Mouse (Mus musculus): Measurements from ENCODE around the gene Llph. TPM values are rescaled to one million over a fixed set of nuclear protein-coding genes. Genes with fewer than 3 reads are reported as not detected.

The Llph gene
- total and polyA plus RNA-seq, 3 experiments = 75.9 to 237 (median 103) TPM

- H3K27ac ChIP-seq (ENCODE audit: insufficient read depth, low read depth) = no peak overlapping the region
- H3K4me3 ChIP-seq (replicated peaks in 1 of 3; ENCODE audit: low read depth in 2 of 3, low read length in 2 of 3, poor library complexity in 1 of 3) = no peak overlapping the region
- peaks cover 0 to 3% of the 10 kb centered on the region in 2 experiments; a peak in 2 of 4 replicates for H3K4me1 ChIP-seq (ENCODE audit: control insufficient read depth in 1 of 2, insufficient read depth in 2 of 2)
- in situ Hi-C loops (cut with MboI; ENCODE audit: low pct_ligation_motif_present, low pct_unique_long_range_greater_than_20kb, low sequenced_read_pairs) (loop anchor here (25.0 kb wide), 1 partner anchor 1025 kb away; no protein-coding TSS in a partner anchor), dilution Hi-C loops (cut with MboI; ENCODE audit: extremely low pct_ligation_motif_present, extremely low pct_unique_long_range_greater_than_20kb, low sequenced_read_pairs) (no loop called here)
- DNase-seq (ENCODE audit: extremely low read depth) = no peak
- no peaks in the 10 kb centered on the region for H3K27me3 ChIP-seq (replicated peaks)
- no peak overlapping the region for H3K9ac ChIP-seq (ENCODE audit: insufficient read depth, low read depth)
- no peaks in the 10 kb centered on the region for H3K9me3 ChIP-seq (replicated peaks; ENCODE audit: low read length)
- peaks cover 0 to 20% of the 10 kb centered on the region in 2 experiments for H3K36me3 ChIP-seq (replicated peaks in 1 of 2; ENCODE audit: control insufficient read depth in 1 of 2, insufficient read depth in 1 of 2, low read length in 1 of 2)
- TF ChIP-seq TBP (conservative IDR thresholded peaks at IDR 0.05; ENCODE audit: low read depth, low read length) (no peak), JUN (IDR thresholded peaks at IDR 0.05; ENCODE audit: insufficient read depth, low read depth, low read length) (no peak), E2F4 (IDR thresholded peaks at IDR 0.05; ENCODE audit: insufficient replicate concordance, low read depth, low read length) (no peak), NELFE (IDR thresholded peaks at IDR 0.05; ENCODE audit: low read depth, low read length) (no peak), BHLHE40 (IDR thresholded peaks at IDR 0.05; ENCODE audit: low read depth, low read length) (no peak), ZC3H11A (IDR thresholded peaks at IDR 0.05; ENCODE audit: low read depth, low read length) (no peak), ELF1 (IDR thresholded peaks at IDR 0.05; ENCODE audit: low read depth, low read length) (no peak), RCOR1 (conservative IDR thresholded peaks at IDR 0.05; ENCODE audit: low read depth, low read length) (no peak), MYC (IDR thresholded peaks at IDR 0.05; ENCODE audit: low read depth, low read length) (no peak)
- no peak overlapping the region for H3K4me2 ChIP-seq (ENCODE audit: insufficient read depth, low read depth, poor library complexity, severe bottlenecking)
- H3K79me2 ChIP-seq (replicated peaks; ENCODE audit: control insufficient read depth, extremely low read depth, insufficient read depth, poor library complexity, severe bottlenecking) = no peaks in the 10 kb centered on the region
Observed at GRCm38 (mm10) chr10:120236855-120237254, 10.0 kb downstream of the Llph start.

GRCm38 (mm10) chr10:120238241-120238640 is 11.4 kb downstream of the Llph start:
- Histone ChIP-seq H3K9ac (ENCODE audit: insufficient read depth, low read depth) (no peak overlapping the region), H3K79me2 (replicated peaks; ENCODE audit: control insufficient read depth, extremely low read depth, insufficient read depth, poor library complexity, severe bottlenecking) (no peaks in the 10 kb centered on the region), H3K27me3 (replicated peaks) (no peaks in the 10 kb centered on the region), H3K4me3 (replicated peaks in 1 of 3; ENCODE audit: low read depth in 2 of 3, low read length in 2 of 3, poor library complexity in 1 of 3) (no peak overlapping the region), H3K27ac (ENCODE audit: insufficient read depth, low read depth) (no peak overlapping the region), H3K4me2 (ENCODE audit: insufficient read depth, low read depth, poor library complexity, severe bottlenecking) (no peak overlapping the region), H3K9me3 (replicated peaks; ENCODE audit: low read length) (no peaks in the 10 kb centered on the region), H3K36me3 (replicated peaks in 1 of 2; ENCODE audit: control insufficient read depth in 1 of 2, insufficient read depth in 1 of 2, low read length in 1 of 2) (peaks cover 0 to 7% of the 10 kb centered on the region in 2 experiments), H3K4me1 (ENCODE audit: control insufficient read depth in 1 of 2, insufficient read depth in 2 of 2) (peaks cover 6 to 7% of the 10 kb centered on the region in 2 experiments)
- DNase-seq (ENCODE audit: extremely low read depth) = no peak
- dilution Hi-C loops (cut with MboI; ENCODE audit: extremely low pct_ligation_motif_present, extremely low pct_unique_long_range_greater_than_20kb, low sequenced_read_pairs) (no loop called here), in situ Hi-C loops (cut with MboI; ENCODE audit: low pct_ligation_motif_present, low pct_unique_long_range_greater_than_20kb, low sequenced_read_pairs) (loop anchor here (25.0 kb wide), 1 partner anchor 1024 kb away; no protein-coding TSS in a partner anchor)
- TF ChIP-seq ETS1 (conservative IDR thresholded peaks at IDR 0.05; ENCODE audit: low read depth, low read length) = no peak

DNA sequence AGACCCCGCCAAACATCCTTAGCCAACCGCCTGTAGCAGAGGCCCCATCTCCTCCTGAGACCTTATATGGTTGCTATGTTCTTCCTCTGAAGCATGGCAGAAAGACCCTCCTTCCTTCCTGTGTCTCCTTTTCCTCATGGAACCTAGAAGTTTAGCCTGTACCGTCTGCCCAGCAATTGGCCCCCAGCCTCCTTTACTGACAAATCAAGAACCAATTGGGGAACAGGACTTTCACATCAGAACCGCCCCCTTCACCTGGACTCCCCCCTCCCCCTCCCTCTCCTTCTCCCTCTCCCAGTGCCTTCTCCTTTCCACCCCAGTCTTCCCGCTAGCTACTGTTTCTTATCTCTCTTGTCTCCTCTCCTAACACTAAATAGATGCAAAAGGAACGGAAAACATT is 12.6 kb downstream of the Llph start:
- Histone ChIP-seq H3K27ac (ENCODE audit: insufficient read depth, low read depth) (no peak overlapping the region), H3K9me3 (replicated peaks; ENCODE audit: low read length) (no peaks in the 10 kb centered on the region), H3K36me3 (replicated peaks in 1 of 2; ENCODE audit: control insufficient read depth in 1 of 2, insufficient read depth in 1 of 2, low read length in 1 of 2) (no peaks in the 10 kb centered on the region), H3K9ac (ENCODE audit: insufficient read depth, low read depth) (no peak overlapping the region), H3K27me3 (replicated peaks) (no peaks in the 10 kb centered on the region), H3K4me2 (ENCODE audit: insufficient read depth, low read depth, poor library complexity, severe bottlenecking) (no peak overlapping the region), H3K79me2 (replicated peaks; ENCODE audit: control insufficient read depth, extremely low read depth, insufficient read depth, poor library complexity, severe bottlenecking) (no peaks in the 10 kb centered on the region), H3K4me1 (ENCODE audit: control insufficient read depth in 1 of 2, insufficient read depth in 2 of 2) (peaks cover 7 to 9% of the 10 kb centered on the region in 2 experiments), H3K4me3 (replicated peaks in 1 of 3; ENCODE audit: low read depth in 2 of 3, low read length in 2 of 3, poor library complexity in 1 of 3) (no peak overlapping the region)
- dilution Hi-C loops (cut with MboI; ENCODE audit: extremely low pct_ligation_motif_present, extremely low pct_unique_long_range_greater_than_20kb, low sequenced_read_pairs) = no loop called here
- DNase-seq (ENCODE audit: extremely low read depth) = no peak
- TF ChIP-seq ZKSCAN1 (IDR thresholded peaks at IDR 0.05; ENCODE audit: borderline replicate concordance, low read depth, low read length) (no peak), KAT2A (IDR thresholded peaks at IDR 0.05; ENCODE audit: insufficient replicate concordance, low read length) (no peak), MAX (IDR thresholded peaks at IDR 0.05; ENCODE audit: low read length) (no peak), POLR2A (IDR thresholded peaks at IDR 0.05; ENCODE audit: low read depth, low read length) (no peak), SMC3 (IDR thresholded peaks at IDR 0.05; ENCODE audit: low read depth, low read length) (no peak), MEF2A (IDR thresholded peaks at IDR 0.05; ENCODE audit: borderline replicate concordance, low read depth, low read length) (no peak), CHD1 (IDR thresholded peaks at IDR 0.05; ENCODE audit: low read depth, low read length) (no peak), USF2 (conservative IDR thresholded peaks at IDR 0.05; ENCODE audit: low read depth, low read length) (no peak), CHD2 (IDR thresholded peaks at IDR 0.05; ENCODE audit: low read length) (no peak), MXI1 (IDR thresholded peaks at IDR 0.05; ENCODE audit: low read depth, low read length) (no peak), MAZ (IDR thresholded peaks at IDR 0.05; ENCODE audit: low read depth, low read length) (no peak), SIN3A (IDR thresholded peaks at IDR 0.05; ENCODE audit: low read length) (no peak), JUN (IDR thresholded peaks at IDR 0.05; ENCODE audit: insufficient read depth, low read depth, low read length) (no peak), ETS1 (conservative IDR thresholded peaks at IDR 0.05; ENCODE audit: low read depth, low read length) (no peak), JUND (conservative IDR thresholded peaks at IDR 0.05; ENCODE audit: low read depth, low read length) (no peak)
- in situ Hi-C loops (cut with MboI; ENCODE audit: low pct_ligation_motif_present, low pct_unique_long_range_greater_than_20kb, low sequenced_read_pairs) = loop anchor here (25.0 kb wide), 1 partner anchor 1023 kb away; no protein-coding TSS in a partner anchor
